Mouse (Mus musculus): ENCODE results near the gene Best3.

DNA sequence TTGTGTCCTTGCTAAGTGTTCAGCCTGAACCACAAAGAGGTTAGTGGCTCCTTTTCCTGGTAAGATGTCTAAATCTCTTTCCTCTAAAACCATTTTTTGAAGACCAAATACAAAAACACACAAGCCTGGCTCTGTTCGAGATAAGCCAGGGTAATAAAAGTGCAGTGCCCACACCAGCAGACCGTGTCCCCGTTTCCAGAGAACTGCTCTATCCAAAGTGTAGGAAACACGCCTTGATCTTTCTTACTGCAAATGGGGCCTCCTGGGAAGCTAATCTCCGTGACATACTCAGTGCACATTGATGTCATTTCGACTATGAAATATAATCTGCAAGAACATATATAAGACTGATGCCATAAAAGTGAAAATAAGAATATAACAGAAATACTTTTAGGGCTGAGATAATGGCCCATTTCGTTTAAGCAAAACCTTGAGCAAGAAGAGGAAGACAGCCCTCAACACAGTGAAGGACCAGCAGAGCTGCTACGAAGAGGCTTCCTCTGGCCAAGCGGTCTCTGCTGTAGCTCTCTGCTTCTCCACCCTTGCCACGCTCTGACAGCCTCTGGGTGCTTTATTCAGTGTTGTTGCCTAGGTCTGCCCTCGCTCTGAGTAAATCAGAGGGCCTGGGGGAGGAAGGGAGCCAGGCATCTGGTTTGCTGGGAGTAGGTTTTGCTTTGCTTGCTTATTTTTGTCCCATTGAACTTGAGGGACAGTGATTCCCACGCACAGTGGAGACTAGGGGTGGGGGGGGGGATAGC is 19.8 kb downstream of the Best3 start:
- TF ChIP-seq CTCF (IDR thresholded peaks at IDR 0.05) (no peak), EP300 (IDR thresholded peaks at IDR 0.05; ENCODE audit: insufficient read depth, low read depth, low read length) (no peak)

All from heart, adult 2 months (tissue).